Mouse (Mus musculus): ENCODE results near the gene Mis18bp1. TPM values are rescaled to one million over a fixed set of nuclear protein-coding genes. Genes with fewer than 3 reads are reported as not detected.
"Not testable (repeated sequence)": the region's sequence is repeated elsewhere in the genome, so short reads cannot be mapped to it uniquely, and the experiment has no call there.

The Mis18bp1 gene
- total RNA-seq (2021) = 1 to 10 TPM; 1.5 to 1.8 TPM

DNA sequence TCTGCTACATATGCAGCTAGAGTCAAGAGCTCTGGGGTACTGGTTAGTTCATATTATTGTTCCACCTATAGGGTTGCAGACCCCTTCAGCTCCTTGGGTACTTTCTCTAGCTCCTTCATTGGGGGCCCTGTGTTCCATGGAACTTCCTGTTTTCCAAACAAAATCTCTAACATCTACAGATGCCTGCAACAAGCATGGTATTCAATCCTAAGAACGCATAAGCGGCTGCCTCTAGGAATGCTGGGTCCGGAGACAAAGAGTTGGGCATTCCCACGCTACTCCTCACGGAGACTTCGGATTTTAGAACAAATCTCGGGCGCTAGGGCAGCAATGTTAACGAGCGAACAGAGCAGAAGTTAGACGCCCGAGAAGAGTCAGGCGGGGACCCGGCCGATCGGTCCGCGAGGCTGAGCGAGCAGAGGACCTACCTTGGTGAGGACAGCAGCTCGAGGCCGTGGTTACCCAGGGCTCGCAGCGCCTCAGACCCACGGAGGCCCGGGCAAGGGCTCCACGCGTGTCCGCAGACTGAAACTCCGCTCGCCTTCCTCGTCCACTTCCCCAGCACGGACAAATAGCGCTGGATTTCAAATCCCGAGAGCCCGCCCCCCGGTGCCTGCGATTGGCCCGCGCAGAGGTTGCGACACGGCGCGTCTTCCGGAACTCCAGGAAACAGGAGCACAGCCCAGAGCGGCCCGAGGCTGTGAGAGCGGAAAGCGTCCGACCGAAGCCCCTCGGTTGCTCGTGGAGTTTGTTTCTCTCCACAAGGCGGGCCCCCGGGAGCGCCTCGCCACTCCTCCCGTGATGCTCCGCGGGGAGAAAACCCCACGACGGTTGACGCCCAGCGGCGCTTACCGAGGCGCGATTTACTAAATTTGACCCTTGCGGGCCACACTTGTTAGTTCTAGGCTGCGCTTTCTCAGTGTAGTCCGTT lies at the start of gene Mis18bp1:
TSS of gene Mis18bp1 (minus strand) at position 584 of the 931 bp plus-strand sequence.
- intact Hi-C loops (cut with DNase I) = no loop called here
- DNase-seq (ENCODE audit: extremely low spot score in 1 of 2, low spot score in 2 of 2) = peak; percentile 93 to 96

DNA sequence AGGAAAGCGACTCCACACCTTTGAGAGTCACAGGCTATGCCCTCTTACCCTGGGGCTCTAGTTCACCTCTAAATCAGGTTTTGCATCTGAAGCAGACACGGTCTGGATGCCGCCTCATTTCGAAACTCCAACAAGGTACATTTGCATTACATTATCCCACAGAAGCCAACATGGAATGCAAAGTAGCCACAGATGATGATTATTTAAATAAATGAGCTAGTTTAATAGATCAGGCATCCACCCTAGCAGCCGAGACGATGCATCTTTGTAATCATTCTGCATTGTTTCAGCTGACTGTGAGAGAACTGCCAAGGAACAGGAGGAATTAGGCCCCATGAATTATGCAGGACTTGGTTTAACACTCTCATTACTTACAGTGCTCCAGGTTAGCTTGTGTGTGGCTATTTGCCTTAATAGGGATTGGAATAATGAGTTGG lies 44.0 kb upstream of the Mis18bp1 start:
- no peak for DNase-seq (ENCODE audit: extremely low spot score in 1 of 2, low spot score in 2 of 2)
- intact Hi-C loops (cut with DNase I) = no loop called here

DNA sequence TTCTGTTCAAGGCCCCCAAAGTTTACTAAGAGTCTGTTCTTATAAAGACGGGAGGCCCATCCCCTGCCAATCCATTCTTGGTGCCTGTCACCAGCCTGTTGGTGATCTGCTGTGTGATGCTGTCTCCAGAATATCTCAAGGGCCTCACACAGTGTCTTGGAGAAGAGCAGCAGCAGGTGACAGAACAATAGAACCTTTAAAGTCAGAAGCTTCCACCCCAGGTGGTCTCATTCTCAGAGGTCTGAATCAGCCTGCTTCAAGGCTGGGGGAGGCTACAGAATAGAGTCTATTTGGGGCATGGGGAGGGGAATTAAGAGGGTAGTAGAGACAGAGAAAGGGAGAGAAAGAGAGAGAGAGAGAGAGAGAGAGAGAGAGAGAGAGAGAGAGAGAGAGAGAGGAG lies 34.0 kb upstream of the Mis18bp1 start:
- intact Hi-C loops (cut with DNase I) = no loop called here
- no peak for DNase-seq (ENCODE audit: extremely low spot score in 1 of 2, low spot score in 2 of 2)

DNA sequence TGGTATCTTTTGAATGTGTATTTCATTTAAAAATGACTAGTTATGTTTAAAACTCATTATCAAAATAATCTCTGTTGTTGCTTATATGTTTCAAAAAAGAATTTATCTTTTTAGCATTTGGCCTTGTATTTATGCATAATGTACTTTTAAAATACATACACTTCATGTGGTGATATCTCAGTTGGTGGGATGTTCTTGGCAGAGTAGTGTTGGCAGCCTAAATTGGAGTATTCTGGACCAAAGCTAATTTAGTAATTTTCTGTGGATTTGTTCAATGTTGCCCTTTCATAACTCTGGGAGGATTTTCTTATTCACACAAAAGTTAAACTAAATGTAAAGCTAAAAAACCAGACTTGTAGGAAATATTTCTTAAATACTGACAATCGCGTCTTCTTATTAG lies 29.4 kb upstream of the Mis18bp1 start:
- intact Hi-C loops (cut with DNase I) = no loop called here
- DNase-seq (ENCODE audit: extremely low spot score in 1 of 2, low spot score in 2 of 2) = no peak

DNA sequence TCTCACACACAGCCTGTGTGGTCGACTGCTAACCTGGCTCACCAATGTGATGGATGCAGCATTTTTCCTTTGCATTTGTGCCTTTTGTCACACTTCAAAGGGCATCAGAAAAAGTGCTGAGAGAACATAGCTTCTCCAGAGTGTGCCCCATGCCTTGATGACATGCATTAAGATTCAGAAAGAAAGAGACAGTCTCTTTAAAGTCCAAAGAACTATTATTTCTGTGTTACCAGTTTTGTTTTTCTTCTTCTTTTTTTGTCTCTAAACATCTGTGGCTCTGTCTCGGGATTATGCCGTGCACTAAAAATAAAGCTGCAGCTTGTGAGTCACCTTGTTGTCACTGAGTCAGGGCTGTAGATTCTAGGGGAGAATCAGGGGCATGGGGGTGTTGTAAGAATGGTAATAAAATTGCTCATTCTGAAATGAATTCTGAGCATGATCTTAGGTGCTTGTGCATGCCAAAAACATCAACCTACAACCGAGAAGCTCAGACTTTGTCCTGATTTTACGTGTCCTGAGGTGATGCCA lies 21.7 kb upstream of the Mis18bp1 start:
- intact Hi-C loops (cut with DNase I) = no loop called here
- no peak for DNase-seq (ENCODE audit: extremely low spot score in 1 of 2, low spot score in 2 of 2)

DNA sequence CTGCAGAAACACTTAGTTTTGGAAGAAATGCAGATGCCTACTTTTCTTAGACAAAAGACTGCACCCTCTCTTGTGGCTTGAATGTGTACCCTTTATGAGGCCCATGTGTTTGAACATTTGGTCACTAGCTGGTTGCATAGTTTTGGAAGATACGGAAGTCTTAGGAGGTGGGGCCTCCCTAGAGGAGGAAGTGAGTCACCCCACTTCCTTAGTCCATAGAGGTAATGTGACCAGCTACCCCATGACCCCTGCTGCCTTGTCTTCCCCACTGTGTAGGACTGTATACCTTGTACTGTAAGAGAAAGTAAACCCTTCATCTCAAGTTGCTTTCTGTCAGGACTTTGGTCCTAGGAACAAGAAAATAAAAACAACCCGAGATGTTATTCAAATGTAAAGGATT lies 16.8 kb upstream of the Mis18bp1 start:
- DNase-seq (ENCODE audit: extremely low spot score in 1 of 2, low spot score in 2 of 2) = no peak
- intact Hi-C loops (cut with DNase I) = no loop called here

DNA sequence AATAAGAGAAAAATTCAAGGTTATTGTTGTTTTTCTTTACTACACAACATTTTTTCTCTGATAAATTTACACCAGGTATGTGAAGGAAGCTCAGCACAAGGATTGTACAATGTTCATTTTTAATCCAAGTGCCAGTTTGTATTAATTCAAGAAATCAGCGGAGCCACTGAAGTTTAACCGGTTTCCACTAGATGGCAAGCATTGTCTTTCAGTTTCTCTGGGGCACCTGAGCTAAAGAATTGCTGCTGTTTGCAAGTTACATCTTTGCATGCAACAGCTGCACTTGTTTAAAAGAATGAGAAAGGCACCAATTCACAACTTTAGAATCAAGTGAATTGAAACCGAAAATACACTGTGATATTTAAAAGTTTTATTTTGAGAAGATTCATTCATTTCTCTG lies 15.0 kb upstream of the Mis18bp1 start:
- intact Hi-C loops (cut with DNase I) = no loop called here
- peak in 1 of 2 experiments; percentile 47 for DNase-seq (ENCODE audit: extremely low spot score in 1 of 2, low spot score in 2 of 2)

DNA sequence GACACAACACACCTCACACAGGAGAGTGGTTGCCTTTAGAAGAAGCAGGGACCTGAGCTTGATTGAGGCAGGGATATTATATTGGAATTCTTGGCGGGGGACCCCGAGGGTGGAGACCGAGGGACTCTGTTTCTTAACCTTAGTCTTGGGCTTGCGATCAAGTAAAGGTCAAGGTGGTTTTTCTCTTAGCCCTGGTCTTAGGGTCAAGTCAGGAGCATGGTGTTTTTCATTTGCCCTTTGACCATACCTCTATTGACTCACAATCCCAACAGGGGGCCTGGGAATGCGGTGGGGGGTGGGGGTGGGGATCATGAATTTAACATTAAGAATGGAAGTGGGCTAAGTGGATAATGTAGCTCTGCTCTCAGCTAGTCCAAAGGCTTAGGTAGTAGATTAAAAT lies 1.3 kb upstream of the Mis18bp1 start:
- intact Hi-C loops (cut with DNase I) = no loop called here
- no peak for DNase-seq (ENCODE audit: extremely low spot score in 1 of 2, low spot score in 2 of 2)

DNA sequence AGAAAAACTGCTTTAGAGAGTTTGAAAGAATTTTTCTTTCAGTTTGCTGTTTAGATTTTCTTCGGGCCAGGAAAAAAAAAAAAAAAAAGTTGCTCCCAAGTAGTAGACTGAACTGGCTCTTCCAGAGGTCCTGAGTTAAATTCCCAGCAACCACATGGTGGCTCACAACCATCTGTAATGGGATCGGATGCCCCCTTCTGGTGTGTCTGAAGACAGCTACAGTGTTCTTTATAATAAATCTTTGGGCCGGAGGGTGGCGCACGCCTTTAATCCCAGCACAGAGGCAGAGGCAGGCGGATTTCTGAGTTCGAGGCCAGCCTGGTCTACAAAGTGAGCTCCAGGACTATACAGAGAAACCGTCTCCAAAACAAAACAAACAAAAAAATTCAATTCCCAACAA lies 555 bp upstream of the Mis18bp1 start:
- intact Hi-C loops (cut with DNase I) = not testable (repeated sequence)
- DNase-seq (ENCODE audit: extremely low spot score in 1 of 2, low spot score in 2 of 2) = peak; percentile 45 to 46

DNA sequence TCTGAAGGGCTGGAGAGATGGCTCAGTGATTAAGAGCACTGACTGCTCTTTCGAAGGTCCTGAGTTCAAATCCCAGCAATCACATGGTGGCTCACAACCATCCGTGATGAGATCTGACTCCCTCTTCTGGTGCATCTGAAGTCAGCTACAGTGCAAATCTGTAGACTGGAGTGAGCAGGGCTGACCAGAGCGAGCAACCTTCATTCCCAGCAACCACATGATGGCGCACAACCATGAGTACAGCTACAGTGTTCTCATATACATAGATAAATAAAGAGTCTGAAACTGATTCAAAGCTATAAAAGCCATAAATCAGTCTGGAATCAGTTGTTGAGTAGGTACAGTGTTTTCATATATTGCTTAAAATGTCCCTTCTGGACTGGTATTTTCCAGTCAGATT lies 36.3 kb downstream of the Mis18bp1 start:
- DNase-seq (ENCODE audit: extremely low spot score in 1 of 2, low spot score in 2 of 2); intact Hi-C loops (cut with DNase I): not testable (repeated sequence)

DNA sequence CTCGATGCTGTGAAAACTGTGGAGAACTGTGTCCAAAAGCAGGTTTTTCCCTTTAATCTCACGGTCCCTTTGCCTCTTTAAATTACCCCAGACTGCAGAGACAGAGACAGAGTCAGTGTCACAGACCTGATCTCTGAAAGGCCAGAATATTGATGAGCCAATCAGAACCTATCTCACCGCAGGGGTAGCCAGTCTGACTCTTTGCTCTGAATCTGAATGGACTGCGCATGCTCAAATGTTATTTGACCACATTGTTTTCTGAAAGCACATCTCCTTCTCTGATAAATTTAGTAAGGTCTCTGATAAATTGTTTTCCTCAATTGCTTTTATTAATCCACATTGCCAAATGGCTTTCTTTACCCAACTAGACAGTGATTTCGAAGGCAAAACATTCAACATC lies 53.0 kb downstream of the Mis18bp1 start:
- intact Hi-C loops (cut with DNase I) = no loop called here
- DNase-seq (ENCODE audit: extremely low spot score in 1 of 2, low spot score in 2 of 2) = no peak

DNA sequence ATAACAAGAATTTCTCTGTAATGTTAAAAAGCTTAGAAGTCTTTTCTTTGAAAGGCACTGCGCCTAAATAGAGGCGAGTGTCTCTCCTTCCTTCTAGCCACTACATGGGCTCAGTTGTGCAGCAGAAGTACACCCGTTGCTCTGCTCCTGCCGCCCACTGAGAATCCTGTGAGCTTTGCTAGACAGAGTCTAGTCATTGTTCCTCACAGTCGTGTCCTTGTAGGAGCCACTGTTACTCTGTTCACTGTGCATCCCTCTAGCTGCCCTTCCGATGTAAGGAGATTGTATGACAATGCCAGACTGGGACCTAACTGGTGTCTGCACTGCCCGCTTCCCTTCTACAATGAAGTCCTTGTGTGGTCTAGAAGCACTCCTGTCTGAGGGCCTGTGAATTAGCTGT lies 53.4 kb downstream of the Mis18bp1 start:
- DNase-seq (ENCODE audit: extremely low spot score in 1 of 2, low spot score in 2 of 2) = peak in 1 of 2 experiments; percentile 2
- intact Hi-C loops (cut with DNase I) = no loop called here

DNA sequence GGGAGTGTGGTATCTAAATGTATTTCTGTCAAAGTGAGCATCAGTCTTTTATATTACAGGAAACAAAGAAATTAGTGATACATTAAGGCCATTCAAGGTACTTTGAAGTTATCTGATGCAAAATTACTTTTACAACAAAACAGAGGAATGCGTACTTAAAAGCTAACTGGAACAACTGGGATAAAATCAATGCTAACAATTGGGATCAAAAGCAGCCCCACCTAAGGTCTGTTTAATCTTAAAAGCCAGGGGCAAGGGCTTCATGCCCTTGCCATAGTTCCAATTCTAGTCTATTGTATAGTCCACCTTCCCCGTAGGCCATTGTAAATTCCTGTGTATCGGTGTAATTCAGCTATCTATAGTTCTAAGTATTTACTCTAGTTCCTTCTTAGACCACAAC lies 57.4 kb downstream of the Mis18bp1 start:
- intact Hi-C loops (cut with DNase I); DNase-seq (ENCODE audit: extremely low spot score in 1 of 2, low spot score in 2 of 2): not testable (repeated sequence)

DNA sequence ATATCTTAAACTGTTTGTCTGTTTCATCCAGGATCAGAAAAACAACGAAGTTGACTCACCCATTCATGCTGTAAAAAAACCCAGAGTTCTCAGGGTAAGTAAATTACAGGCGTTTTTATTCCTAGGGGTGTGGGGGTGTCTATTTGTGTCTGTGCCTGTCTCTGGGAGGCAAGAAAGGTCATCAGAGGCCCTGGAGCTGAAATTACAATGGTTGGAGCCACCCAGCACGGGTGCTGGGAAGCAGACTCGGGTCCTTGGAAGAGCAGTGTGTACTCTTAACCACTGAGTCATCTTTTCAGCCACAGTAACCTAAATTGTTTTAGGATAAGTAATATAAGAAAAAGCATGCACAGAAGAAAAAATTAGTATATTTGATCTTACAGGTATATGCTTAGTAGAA lies 58.5 kb downstream of the Mis18bp1 start:
- intact Hi-C loops (cut with DNase I) = no loop called here
- DNase-seq (ENCODE audit: extremely low spot score in 1 of 2, low spot score in 2 of 2) = no peak

DNA sequence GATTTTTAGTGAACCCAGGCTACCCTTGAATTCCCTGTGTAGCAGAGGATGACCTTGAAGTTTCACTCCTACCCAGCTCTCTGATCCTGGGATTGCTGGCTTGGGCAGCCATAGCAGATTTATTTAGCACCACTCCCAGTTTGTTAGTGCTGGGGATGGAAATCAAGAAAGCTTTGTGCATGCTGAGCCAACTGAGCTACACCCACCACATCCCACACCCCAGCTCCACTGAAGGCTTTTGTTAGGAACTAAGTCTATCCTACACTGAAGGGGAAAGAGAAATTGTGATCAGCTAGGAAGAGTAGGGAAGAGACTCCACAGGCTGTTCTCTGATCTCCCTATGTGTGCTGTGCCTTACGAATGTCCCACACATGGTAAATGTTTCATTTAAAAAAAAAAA lies 59.6 kb downstream of the Mis18bp1 start:
- no peak for DNase-seq (ENCODE audit: extremely low spot score in 1 of 2, low spot score in 2 of 2)
- intact Hi-C loops (cut with DNase I) = no loop called here

DNA sequence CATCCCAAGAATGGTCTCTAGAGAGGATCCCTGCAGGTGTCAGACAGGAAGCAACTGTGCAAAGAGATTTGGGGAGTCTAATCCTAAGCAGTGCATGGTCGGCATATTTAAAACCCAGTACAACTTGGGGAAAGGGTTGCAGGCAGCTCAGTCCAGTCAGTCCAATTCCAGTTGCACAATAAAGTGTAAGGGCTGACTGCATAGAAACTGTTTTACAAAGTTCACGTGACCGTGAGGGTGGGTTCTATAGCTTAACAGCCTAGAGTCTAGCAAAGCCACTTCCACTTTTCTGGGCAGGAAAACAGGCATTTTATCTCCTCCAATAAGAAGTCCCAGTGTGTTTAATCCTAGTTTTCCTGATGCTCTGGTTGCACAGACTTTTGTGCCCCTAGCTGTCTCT lies 60.9 kb downstream of the Mis18bp1 start:
- DNase-seq (ENCODE audit: extremely low spot score in 1 of 2, low spot score in 2 of 2) = no peak
- intact Hi-C loops (cut with DNase I) = no loop called here

DNA sequence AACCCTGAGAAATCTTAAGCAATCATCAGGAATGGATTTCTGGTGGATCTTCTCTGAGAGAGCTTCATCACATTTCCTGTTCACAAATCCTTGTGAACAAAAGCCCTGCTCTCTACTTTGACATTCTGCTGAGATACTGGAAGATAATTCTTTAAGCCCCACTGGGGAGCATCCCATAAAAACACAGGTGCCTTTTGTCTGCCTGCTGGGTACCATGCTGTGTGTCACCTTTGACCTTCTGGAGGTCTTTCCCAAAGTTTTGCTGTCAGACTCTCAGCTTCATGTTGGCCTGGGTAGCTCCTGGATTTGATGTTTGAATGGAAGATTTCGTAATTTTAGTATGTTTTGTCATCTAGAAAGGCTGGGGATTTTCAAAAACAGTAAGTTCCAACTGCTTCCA lies 63.7 kb downstream of the Mis18bp1 start:
- DNase-seq (ENCODE audit: extremely low spot score in 1 of 2, low spot score in 2 of 2) = no peak
- intact Hi-C loops (cut with DNase I) = no loop called here

All from left cerebral cortex, postnatal 10 days (tissue).